Mouse (Mus musculus) lung, postnatal 4 days (tissue): Measurements from ENCODE around the gene A630095N17Rik.

Experiments
- DNase-seq, 2 experiments: peaks; one replicate each; pipeline ENCODE4 v3.0.0; 2021

A630095N17Rik gene

DNA sequence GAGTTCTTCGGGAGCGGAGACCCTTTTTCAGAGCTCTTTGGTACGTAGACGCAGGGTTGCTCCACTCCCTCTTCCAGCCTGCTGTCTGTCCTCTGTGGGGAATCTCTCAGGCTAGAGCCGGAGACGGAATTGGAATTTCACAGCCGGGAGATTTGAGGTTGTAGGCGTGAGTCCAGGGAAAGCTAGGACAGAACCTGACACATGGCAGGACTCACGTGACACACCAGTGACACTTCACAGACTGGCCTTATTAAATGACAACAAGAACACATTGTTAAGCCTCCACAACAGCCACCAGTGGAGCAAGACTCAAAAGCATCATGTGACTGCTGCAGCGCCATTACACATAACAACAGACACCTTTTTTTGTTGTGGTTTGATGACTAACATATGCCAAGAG, 7.7 kb upstream of the A630095N17Rik start:
- no peak for DNase-seq

DNA sequence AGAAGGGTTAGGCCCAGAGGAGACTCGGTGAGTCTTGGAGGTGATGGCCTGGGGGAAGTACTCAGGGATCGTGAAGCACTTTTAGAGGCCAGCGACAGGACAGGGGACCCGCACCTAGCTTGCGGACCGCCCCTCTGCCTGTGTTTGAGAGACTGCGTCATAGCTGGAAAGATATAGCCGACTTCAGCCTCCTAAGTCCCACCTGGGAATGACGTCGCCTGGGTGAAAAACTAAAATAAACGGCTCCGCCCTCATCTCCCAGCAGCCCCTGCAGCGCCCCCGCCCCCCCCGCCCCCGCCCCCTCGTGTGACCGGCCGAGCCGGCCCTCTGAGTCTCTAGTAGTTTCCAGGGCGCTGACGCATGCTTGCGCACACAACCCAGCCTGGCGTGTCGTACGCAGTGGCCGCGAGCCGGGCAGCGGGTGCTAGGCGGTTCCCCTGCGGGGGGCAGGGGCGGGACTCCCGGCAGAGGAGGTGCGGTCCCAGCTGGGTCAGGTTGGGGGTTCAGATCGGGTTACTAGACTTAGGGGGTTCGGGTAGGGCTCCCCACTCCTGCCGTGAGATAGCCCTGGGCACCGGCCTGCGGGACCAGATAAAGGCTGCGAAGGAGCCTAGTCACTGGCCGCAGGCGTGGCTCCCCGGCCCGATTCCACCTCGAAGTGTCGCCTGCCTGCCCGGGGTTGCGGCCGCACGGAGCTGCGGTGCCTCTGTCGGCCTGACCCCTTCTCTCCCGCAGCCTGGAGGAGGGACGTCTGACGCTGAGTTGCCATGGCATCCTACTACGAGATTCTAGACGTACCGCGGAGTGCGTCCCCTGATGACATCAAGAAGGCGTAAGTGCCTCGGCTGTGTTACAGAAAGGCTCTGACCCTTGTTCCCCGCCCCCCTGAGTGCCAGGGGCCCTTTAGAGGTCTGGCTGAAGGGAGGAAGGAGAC, 4.5 kb upstream of the A630095N17Rik start, which contains the start of gene Dnajb2:
Dnajb2 (plus strand) TSS at position 290 of the 934 bp plus-strand sequence.
- DNase-seq, result peak; percentile 88 to 92

DNA sequence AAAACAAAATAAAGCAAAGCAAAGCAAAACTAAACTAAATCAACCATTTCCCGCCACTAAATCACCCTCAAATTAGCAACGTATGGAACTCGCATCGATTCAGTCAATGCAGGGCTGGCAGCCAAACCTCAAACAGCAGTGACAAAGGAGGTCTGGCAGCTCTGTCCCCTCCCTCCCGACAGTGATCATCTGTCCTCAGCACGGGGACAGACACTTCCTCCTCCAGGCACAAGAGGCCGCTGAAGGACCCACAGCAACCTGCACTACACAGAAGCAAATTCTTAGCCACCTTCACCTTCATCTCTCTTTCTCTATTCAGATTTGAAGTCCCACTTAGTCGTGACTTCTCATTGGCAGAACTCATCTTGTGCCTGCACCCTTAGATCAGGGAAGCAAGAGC, 2.7 kb upstream of the A630095N17Rik start:
- DNase-seq, result peak; percentile 72 to 76

DNA sequence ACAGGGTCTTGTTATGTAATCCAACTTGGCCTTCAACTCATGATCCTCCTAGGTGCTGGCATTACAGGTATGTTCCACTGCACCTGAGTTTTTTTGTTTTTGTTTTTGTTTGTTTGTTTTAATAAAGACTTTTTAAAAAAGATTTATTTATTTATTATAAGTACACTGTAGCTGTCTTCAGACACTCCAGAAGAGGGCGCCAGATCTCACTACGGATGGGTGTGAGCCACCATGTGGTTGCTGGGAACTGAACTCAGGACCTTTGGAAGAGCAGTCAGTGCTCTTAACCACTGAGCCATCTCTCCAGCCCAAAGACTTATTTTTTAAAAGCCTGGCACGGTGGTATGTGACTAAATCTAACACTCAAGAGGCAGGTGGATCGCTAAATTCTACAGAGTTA, 587 bp upstream of the A630095N17Rik start:
- DNase-seq, result peak in 1 of 2 experiments; percentile 8

DNA sequence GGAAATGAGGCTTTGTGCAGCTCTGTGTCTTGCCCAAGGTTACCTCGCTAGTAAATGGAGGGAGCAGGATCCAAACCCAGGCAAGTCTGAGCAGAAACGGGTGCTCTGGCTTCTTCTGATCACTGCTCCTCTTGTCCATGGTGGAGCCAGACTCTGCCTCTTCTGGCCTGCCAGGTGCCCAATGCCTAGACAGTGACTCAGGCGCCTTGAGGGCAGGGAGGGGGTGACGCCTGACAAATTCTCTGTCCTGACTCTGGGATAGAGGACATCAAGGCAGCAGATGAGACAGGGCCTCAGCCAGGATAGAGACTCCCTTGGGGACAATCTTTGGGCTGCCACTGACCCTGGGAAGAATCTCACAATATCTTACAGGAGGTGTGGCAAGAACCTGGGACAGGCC, 678 bp downstream of the A630095N17Rik start:
- DNase-seq, result peak in 1 of 2 experiments; percentile 19

DNA sequence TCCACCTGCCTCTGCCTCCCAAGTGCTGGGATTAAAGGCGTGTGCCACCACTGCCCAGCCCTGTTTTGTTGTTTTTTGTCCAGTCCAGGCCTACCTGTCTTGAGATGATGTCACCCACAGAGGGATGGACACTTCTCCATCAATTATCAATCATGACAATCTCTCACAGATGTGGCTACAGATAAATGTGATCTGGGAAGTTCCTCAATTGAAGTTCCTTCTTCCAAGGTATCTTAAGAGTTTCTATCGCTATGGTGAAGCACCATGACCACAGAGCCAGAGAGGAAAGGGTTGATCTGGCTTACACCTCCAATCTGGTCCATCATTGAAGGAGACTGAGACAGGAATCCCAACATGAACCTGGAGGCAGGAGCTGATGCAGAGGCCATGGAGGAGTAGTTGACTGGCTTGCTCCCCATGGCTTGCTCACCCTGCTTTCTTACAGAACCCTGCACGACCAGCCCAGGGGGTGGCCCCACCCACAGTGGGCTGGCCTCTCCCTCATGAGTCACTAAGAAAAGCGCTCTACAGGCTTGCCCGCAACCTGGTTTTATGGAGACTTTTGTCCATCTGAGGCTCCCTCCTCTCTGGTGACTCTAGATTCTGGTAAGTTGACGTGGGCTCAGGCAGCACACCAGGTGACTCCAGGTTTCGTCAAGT, 1.4 kb downstream of the A630095N17Rik start:
- peak in 1 of 2 experiments; percentile 20 for DNase-seq

DNA sequence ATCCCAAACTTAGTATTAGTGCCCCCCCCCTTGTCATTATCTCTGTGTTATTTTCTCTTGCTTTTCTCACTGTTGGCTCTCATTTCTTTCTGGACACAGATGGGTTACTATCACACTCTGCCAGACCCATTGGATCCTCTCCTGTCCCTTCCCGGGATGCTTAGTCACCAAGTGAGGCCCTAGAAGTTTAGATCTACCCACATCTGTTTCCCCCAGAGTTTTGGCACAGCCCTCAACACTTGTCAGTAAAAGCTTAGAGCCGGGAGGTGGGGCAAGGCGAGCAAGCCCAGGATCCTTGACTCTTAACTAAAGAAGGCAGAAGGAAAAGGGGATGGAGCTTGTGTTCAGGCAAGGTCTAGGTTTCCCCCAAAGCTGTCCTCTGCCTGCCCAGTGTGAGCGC, 2.7 kb downstream of the A630095N17Rik start:
- no peak for DNase-seq

DNA sequence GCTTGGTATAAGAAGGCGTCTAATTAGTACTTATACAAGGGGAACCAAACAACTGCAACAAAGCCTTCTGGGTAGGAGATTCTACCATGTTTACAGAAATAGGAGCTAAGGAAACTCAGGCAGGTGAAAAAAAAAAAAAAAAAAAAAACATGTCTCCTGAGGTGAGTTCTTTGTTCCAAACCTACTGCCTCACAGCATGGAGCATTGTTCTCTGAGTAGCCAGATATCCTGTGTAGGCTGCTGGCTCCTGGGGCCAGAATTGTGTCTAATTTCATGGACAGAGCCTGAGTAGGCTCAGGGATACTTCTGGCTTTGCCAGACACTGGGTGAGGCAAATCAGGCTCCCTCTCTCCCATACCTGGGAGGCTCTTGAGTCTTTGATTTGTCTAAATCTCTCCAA, 4.2 kb downstream of the A630095N17Rik start:
- DNase-seq, result no peak

DNA sequence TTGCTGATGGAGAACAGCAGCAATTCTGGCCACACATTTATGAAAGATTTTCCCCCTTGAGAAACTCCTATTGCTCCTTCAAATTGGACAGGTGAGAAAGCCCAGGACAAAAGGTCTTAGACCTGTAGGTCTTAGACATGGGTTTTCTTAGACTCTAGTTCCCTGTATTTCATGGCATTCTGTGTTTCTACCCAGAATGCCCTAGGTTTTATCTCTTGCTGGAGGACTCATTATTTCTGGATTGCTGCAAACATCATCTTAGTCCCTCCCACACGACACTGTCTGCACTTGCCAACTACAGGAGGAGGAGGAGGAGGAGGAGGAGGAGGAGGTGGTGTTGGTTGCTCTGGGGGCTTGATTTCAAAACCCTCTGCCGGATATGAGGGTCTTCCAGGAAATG, 5.8 kb downstream of the A630095N17Rik start:
- no peak for DNase-seq

DNA sequence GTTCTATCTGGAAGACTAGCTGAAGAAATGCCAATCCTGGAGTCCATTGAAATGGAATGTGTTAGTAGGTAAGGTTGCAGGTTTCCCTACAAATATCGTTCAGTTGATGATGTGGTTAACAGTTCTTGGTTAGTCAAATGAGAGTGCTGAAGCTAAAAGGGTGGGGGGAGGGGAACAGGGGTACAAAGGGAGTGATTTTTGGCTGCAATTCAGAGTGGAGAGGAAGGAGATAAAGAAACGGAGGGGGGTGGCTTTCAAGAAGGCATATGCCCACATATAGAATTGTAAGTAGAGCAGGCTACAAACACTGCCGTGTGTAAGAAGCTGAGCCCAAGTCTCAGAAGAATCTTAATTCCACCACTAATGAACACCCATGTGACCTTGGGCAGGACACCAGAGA, 6.4 kb downstream of the A630095N17Rik start:
- no peak for DNase-seq

DNA sequence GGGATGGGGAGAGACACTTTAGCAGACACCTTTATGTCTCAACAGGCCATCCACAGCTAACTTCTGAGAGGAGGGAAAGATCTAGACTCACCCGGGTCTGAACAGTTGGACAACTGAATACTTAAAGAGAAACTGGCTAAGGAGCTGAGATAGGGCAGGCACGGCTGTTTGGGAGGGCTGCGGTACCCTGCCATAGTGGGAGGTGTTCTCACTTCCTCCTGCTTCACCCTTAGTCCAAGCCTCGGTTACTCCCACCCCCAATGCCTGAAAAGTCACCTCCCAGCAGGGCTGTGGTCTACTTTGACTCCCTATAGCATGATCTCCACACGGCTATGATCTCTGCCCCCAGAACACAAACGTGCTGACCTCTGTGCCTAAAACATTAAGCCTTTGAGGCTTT, 8.4 kb downstream of the A630095N17Rik start:
- DNase-seq, result no peak

DNA sequence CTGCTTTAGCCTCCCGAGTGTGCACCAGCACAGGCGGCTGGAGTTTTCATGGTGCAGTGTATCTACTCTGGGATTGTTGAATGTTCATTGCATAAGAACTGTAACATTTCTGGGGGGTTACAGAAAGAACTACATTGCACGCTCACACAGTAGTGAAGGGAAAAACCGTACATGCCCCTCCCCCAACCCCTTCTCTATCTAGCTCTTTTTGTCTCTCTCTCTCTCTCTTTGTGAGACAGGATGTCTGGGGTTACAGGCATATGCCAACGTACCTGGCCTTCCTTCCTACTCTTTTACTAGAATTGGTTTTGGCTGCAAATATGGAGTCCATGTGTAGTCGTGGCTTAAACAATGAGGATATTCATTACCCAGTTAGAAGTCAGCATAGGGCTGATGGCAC, 9.0 kb downstream of the A630095N17Rik start:
- no peak for DNase-seq

DNA sequence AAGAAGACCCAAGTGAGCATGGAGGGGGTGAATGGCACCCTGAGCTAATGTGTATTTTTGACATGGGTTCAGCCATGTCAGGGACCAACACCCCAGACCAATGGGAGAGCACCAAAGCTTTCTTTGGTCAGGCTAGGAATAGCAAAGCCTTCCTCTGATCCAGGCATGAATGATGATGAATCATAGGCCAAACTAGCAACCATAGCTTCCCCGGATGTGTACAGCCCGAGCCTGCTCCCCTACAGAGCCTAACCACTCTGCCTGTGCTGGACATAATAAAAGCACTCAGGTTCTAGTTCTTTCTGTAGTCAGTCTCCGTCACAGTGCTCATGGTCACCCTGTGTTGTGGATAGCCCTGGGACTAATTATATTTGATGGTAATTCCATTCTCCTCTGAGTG, 10.4 kb downstream of the A630095N17Rik start:
- DNase-seq, result no peak

DNA sequence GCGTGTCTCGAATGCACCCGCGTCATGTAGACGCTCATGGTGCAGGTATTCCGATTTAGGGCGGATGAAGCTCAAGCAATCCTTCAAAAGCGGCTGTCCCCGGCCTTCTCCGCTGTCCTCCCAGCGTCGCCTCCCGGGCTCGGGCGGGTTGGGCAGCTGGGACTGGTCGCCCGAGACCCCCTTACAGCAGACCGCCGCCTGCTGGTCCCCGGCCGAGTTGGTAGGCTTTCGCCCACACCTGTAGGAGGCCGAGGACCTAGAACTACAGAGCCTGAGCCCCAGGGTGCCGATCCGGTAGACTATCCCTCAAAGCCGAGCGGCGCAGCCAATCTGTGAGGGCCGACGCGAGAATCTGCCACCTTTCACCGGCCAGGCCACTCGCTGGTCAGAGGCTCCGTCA, 12.4 kb downstream of the A630095N17Rik start, which contains the start of gene Tuba4a:
Tuba4a (minus strand) TSS at position 335 of the 400 bp plus-strand sequence.
- peak in 1 of 2 experiments; percentile 39 for DNase-seq

DNA sequence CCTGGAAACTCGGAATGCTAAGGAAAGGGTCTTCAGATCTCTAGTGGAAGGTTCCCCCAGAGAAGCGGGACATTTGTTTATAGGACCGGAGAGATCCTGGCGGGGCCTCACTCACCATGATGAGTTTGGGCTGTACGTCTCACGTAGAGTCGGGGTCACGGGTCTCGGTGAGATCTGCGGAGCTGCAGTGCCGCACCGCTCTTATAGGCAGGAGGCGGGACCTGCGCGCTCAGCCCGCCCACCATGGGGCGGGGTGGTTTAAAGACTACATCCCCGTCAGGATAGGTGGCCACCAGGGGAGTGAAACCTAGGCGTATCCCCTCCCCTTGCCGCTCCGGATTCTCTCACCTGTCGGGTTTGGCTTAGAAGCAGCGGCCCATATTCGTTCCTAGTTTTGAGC, 12.8 kb downstream of the A630095N17Rik start:
- DNase-seq, result peak; percentile 92 to 93

DNA sequence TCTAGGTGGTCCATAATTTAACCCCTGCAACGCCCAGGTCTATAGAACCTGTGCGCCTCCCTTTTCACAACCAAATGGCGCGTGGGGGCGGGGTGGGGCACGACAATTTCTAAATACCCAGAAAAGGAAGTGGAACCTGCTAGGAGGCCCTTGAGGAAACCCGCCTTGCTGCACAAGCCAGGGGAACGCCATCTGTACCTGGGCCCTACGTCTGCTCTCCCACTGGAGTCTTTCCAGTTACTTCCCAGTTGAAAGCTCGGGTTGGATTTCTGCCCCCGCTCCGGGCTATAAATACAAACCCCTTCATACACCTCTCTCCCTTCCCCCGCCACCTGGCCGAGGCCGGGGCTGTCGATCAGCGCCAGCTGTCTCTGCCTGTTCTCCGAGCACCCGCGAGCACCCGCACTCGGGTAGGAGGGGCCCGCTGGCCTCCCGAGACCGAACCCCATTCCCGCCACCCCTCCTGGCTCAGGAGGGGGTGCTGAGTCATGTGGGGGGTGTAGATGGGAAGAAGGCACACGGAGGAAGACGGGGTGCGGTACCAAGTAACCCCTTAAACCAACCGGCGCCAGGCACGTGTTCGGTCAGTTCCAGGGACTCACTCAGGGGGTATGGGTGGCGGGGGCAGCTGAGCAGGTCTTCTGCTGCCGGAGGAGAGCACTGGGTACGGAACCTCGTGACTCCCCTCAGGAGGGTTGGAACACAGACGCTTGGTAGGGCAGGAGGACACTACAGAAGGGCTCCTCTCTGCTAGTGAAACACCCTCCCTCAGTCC, 13.5 kb downstream of the A630095N17Rik start:
- DNase-seq, result peak; percentile 49 to 64

DNA sequence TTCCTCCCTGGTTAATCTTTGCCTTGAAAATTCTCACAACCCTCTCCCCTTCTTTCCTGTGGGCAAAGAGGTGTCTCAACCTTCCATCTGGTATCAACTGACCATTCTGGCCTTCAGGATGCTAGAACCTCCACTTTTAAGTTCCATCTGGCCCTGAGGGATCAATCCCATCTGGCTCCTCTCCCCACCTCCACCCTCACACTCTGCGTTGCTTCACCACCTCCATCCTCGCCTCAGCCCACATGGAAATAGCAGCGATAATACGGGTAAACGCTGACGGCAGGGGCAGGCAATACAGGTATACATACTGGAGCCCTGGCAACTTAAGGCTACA, 14.0 kb downstream of the A630095N17Rik start:
- DNase-seq, result no peak

DNA sequence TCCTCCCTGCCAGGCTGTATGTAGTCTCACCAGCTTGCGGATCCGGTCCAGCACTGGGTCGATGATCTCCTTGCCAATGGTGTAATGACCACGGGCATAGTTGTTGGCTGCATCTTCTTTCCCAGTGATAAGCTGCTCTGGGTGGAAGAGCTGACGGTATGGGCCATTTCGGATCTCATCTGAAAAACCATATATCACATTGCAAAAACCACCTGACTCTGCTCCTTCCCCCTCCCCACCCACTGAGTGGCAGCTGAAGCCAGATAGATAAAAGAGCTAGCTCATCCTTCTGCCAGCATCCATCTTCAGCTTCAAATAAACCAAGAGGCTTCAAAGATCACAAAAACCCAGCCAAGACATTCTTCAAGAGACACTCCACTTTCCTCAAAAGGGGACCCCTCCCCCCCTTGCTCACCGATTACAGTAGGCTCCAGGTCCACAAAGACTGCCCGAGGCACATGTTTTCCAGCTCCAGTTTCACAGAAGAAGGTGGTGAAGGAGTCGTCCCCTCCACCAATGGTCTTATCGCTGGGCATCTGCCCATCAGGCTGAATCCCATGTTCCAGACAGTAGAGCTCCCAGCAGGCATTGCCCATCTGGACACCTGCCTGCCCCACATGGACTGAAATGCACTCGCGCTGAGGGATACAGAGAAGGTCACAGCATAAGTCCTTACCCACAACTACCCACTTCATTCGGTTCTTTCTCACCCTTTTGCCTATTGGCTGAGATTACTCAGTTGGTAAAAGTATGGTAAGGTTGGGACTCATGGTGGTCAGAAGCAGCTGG, 14.9 kb downstream of the A630095N17Rik start:
- DNase-seq, result no peak

DNA sequence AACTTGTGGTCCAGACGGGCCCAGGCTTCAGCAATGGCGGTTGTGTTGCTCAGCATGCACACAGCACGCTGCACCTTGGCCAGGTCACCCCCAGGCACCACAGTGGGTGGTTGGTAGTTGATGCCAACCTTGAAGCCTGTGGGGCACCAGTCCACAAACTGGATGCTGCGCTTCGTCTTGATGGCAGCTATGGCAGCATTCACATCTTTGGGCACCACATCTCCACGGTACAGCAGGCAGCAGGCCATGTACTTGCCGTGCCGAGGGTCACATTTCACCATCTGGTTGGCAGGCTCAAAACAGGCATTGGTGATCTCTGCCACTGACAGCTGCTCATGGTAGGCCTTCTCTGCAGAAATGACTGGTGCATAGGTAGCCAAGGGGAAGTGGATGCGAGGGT, 16.1 kb downstream of the A630095N17Rik start:
- DNase-seq, result no peak

DNA sequence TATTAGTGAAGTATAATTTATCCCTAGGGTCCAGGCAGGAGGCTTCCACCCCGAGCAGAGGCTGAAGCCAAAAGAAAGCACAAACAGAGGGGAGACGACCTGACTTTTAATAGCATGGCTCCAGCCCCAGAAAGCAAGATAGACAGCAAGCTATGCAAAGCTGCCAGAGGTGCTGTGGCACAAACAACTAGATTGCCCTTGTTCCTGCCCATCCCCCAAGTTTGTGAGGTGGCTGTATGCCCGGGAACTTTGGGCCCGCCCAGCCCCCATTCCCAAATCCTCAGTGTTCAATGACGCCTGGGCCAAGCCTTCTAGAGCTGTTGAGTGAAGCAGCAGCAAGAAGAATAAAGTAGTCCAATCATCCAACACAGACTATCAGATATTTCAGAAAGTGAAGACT, 17.0 kb downstream of the A630095N17Rik start:
- DNase-seq, result no peak

DNA sequence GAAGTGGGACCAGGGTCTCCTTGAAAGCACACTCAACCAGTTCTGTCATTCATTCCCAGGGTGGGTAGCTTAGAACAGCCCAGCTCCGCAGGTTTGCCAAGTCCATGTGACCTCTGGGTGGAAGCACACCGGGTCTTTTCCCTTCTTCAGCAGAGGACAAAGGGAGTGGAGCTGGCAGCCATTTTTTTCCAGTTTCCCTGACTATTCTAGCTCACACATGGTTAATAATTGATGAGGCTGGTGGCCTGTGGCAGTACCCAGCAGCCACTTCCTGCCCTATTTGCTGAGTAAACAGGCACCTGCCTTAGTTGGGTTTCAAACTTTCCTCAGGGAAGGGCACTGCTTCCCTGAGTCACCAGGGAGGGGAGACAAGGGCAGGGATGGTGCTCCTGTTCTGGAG, 17.5 kb downstream of the A630095N17Rik start:
- DNase-seq, result no peak

DNA sequence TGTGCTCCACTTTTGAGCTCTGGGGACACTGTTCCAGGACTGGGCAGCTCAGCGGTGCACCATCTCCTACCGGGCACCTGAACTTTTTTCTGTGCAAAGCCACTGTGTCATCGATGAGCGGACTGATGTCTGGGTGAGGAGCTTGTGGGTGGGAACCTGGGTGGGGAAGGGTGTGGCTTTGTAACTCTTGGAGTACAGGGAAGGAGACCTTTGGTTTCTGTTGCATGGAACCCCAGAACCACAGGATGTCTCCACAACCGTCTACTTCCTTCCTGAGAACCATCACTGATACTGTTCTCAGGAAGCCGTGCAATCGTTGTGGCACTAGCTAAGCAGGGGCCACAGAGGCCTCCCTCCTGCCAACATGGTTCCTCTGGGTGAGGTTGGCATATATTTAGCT, 18.8 kb downstream of the A630095N17Rik start:
- DNase-seq, result no peak
